Mouse (Mus musculus): ENCODE results near the gene Dtnb.

DNA sequence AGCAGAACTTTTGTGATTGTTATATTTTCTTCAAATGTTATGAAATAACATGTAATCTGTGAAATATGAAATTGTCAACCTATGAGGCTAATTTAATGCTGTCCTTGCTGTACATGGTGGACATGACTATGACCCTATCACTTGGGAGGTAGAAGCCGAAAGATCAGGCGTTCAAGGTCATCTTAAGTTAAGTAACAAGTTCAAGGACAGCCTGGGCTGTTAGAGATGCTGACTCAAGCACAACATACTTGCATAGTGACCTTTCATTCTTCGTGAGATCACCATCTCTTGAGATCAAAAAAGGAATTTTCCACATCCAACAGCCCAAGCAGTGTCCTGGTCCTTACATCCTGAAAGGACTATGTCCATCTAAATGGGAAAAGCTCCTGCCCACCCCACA lies 184.0 kb downstream of the Dtnb start:
- no peak for TF ChIP-seq POLR2A (IDR thresholded peaks at IDR 0.05; ENCODE audit: control insufficient read depth, extremely low read depth, insufficient read depth, low read length, poor library complexity)
- TF ChIP-seq CTCF (IDR thresholded peaks at IDR 0.05; ENCODE audit: borderline replicate concordance, control insufficient read depth, extremely low read depth, insufficient read depth, low read length, poor library complexity) = no peak
